Mouse (Mus musculus): ENCODE data around the gene Muc5ac. TPM values are rescaled to one million over a fixed set of nuclear protein-coding genes. Genes with fewer than 3 reads are reported as not detected.

Muc5ac gene
- not detected in 2 replicates for polyA plus RNA-seq (2015; fragmentation: Nextera tagmentation; extraction: Ambion mirVana)

GRCm38 (mm10) chr7:141788677-141789452 is at the start of gene Muc5ac:
TSS of gene Muc5ac (plus strand) at chr7:141788972.
- H3K4me2 ChIP-seq = no peak within 1 kb of the TSS
- H3K9me3 ChIP-seq = no peaks in the 10 kb centered on the region
- no peak within 1 kb of the TSS for H3K4me3 ChIP-seq
- H3K9ac ChIP-seq = no peak within 1 kb of the TSS
- H3K27me3 ChIP-seq = no peaks in the 10 kb centered on the region
- no peak for ATAC-seq (ENCODE audit: low FRiP score)
- WGBS = 88% methylated on average over 6 of the region's 6 CpGs
- H3K27ac ChIP-seq = no peak within 1 kb of the TSS
- H3K36me3 ChIP-seq = no peaks in the 10 kb centered on the region
- no peaks in the 10 kb centered on the region for H3K4me1 ChIP-seq (replicated peaks)

- WGBS = 90% methylated on average over 7 of the region's 7 CpGs
- 0 out of 2 replicates have a peak, but pooled peaks cover 5% of the 10 kb centered on the region for H3K27me3 ChIP-seq
- no peak overlapping the region for H3K27ac ChIP-seq
- no peak overlapping the region for H3K4me2 ChIP-seq
- no peak for ATAC-seq (ENCODE audit: low FRiP score)
- H3K36me3 ChIP-seq = no peaks in the 10 kb centered on the region
- no peak overlapping the region for H3K9ac ChIP-seq
- H3K4me1 ChIP-seq (replicated peaks) = no peaks in the 10 kb centered on the region
- no peak overlapping the region for H3K4me3 ChIP-seq
- H3K9me3 ChIP-seq = no peaks in the 10 kb centered on the region
Observed at GRCm38 (mm10) chr7:141747451-141748100, 41.2 kb upstream of the Muc5ac start.

- WGBS = 88% methylated on average over 6 of the region's 6 CpGs
- no peak for ATAC-seq (ENCODE audit: low FRiP score)
Observed at GRCm38 (mm10) chr7:141752513-141752912, 36.3 kb upstream of the Muc5ac start.

GRCm38 (mm10) chr7:141755831-141756230 is 32.9 kb upstream of the Muc5ac start:
- H3K4me3 ChIP-seq = no peak overlapping the region
- no peak for ATAC-seq (ENCODE audit: low FRiP score)
- WGBS = 54% methylated on average over 4 of the region's 4 CpGs
- H3K36me3 ChIP-seq = no peaks in the 10 kb centered on the region
- peaks cover 5% of the 10 kb centered on the region; the same call in 1 of the 2 replicates for H3K9me3 ChIP-seq
- H3K27ac ChIP-seq = no peak overlapping the region
- H3K9ac ChIP-seq = no peak overlapping the region
- H3K27me3 ChIP-seq = peaks cover 6% of the 10 kb centered on the region; the same call in 1 of the 2 replicates
- no peaks in the 10 kb centered on the region for H3K4me1 ChIP-seq (replicated peaks)
- H3K4me2 ChIP-seq = no peak overlapping the region

More at GRCm38 (mm10) chr7:141752513-141752912, 36.3 kb upstream of the Muc5ac start:
- Histone ChIP-seq H3K27me3 (peaks cover 12% of the 10 kb centered on the region; the same call in 1 of the 2 replicates), H3K9me3 (no peaks in the 10 kb centered on the region), H3K4me2 (no peak overlapping the region), H3K27ac (no peak overlapping the region), H3K4me3 (no peak overlapping the region), H3K4me1 (replicated peaks) (no peaks in the 10 kb centered on the region), H3K9ac (no peak overlapping the region), H3K36me3 (no peaks in the 10 kb centered on the region)

GRCm38 (mm10) chr7:141758291-141758690 is 30.5 kb upstream of the Muc5ac start:
- no peaks in the 10 kb centered on the region for H3K36me3 ChIP-seq
- H3K9me3 ChIP-seq = peaks cover 5% of the 10 kb centered on the region; the same call in 1 of the 2 replicates
- H3K9ac ChIP-seq = no peak overlapping the region
- H3K4me2 ChIP-seq = no peak overlapping the region
- H3K27me3 ChIP-seq = peaks cover 6% of the 10 kb centered on the region; the same call in 1 of the 2 replicates
- H3K27ac ChIP-seq = no peak overlapping the region
- H3K4me1 ChIP-seq (replicated peaks) = no peaks in the 10 kb centered on the region
- no peak overlapping the region for H3K4me3 ChIP-seq
- 75% methylated on average over 4 of the region's 4 CpGs for WGBS
- no peak for ATAC-seq (ENCODE audit: low FRiP score)

GRCm38 (mm10) chr7:141770521-141770920 is 18.3 kb upstream of the Muc5ac start:
- no peaks in the 10 kb centered on the region for H3K9me3 ChIP-seq
- H3K4me1 ChIP-seq (replicated peaks) = peaks cover 19% of the 10 kb centered on the region
- no peak overlapping the region for H3K4me3 ChIP-seq
- H3K4me2 ChIP-seq = no peak overlapping the region
- no peak for ATAC-seq (ENCODE audit: low FRiP score)
- H3K9ac ChIP-seq = no peak overlapping the region
- no peaks in the 10 kb centered on the region for H3K27me3 ChIP-seq
- H3K36me3 ChIP-seq = no peaks in the 10 kb centered on the region
- 83% methylated on average over 3 of the region's 3 CpGs for WGBS
- H3K27ac ChIP-seq = no peak overlapping the region

GRCm38 (mm10) chr7:141770988-141771387 is 17.8 kb upstream of the Muc5ac start:
- ATAC-seq (ENCODE audit: low FRiP score) = no peak
- no peaks in the 10 kb centered on the region for H3K36me3 ChIP-seq
- 86% methylated on average over 8 of the region's 8 CpGs for WGBS
- H3K4me3 ChIP-seq = no peak overlapping the region
- H3K4me1 ChIP-seq (replicated peaks) = peaks cover 19% of the 10 kb centered on the region
- H3K27ac ChIP-seq = no peak overlapping the region
- H3K4me2 ChIP-seq = no peak overlapping the region
- H3K9ac ChIP-seq = no peak overlapping the region
- no peaks in the 10 kb centered on the region for H3K27me3 ChIP-seq
- H3K9me3 ChIP-seq = no peaks in the 10 kb centered on the region

GRCm38 (mm10) chr7:141772058-141772557 is 16.7 kb upstream of the Muc5ac start:
- no peaks in the 10 kb centered on the region for H3K27me3 ChIP-seq
- 0 out of 2 replicates have a peak, but pooled peaks cover 5% of the 10 kb centered on the region for H3K9me3 ChIP-seq
- H3K27ac ChIP-seq = no peak overlapping the region
- no peak for ATAC-seq (ENCODE audit: low FRiP score)
- H3K4me1 ChIP-seq (replicated peaks) = peaks cover 19% of the 10 kb centered on the region
- H3K4me3 ChIP-seq = no peak overlapping the region
- H3K9ac ChIP-seq = no peak overlapping the region
- 64% methylated on average over 1 of the region's 1 CpGs for WGBS
- no peaks in the 10 kb centered on the region for H3K36me3 ChIP-seq
- no peak overlapping the region for H3K4me2 ChIP-seq

- no peak overlapping the region for H3K9ac ChIP-seq
- no peaks in the 10 kb centered on the region for H3K36me3 ChIP-seq
- 0 out of 2 replicates have a peak, but pooled peaks cover 5% of the 10 kb centered on the region for H3K9me3 ChIP-seq
- no peak overlapping the region for H3K4me3 ChIP-seq
- peaks cover 19% of the 10 kb centered on the region for H3K4me1 ChIP-seq (replicated peaks)
- WGBS = 92% methylated on average over 2 of the region's 2 CpGs
- no peak overlapping the region for H3K27ac ChIP-seq
- no peaks in the 10 kb centered on the region for H3K27me3 ChIP-seq
- H3K4me2 ChIP-seq = no peak overlapping the region
- no peak for ATAC-seq (ENCODE audit: low FRiP score)
Observed at GRCm38 (mm10) chr7:141774855-141775254, 13.9 kb upstream of the Muc5ac start.

GRCm38 (mm10) chr7:141776199-141776598 is 12.6 kb upstream of the Muc5ac start:
- 92% methylated on average over 5 of the region's 5 CpGs for WGBS
- H3K4me1 ChIP-seq (replicated peaks) = peaks cover 17% of the 10 kb centered on the region
- H3K27ac ChIP-seq = no peak overlapping the region
- H3K9me3 ChIP-seq = 0 out of 2 replicates have a peak, but pooled peaks cover 5% of the 10 kb centered on the region
- no peak for ATAC-seq (ENCODE audit: low FRiP score)
- H3K4me2 ChIP-seq = no peak overlapping the region
- H3K36me3 ChIP-seq = no peaks in the 10 kb centered on the region
- no peak overlapping the region for H3K9ac ChIP-seq
- no peaks in the 10 kb centered on the region for H3K27me3 ChIP-seq
- H3K4me3 ChIP-seq = no peak overlapping the region

- no peak overlapping the region for H3K9ac ChIP-seq
- H3K9me3 ChIP-seq = no peaks in the 10 kb centered on the region; the same call in 1 of the 2 replicates
- H3K4me1 ChIP-seq (replicated peaks) = no peaks in the 10 kb centered on the region
- 97% methylated on average over 1 of the region's 1 CpGs for WGBS
- no peaks in the 10 kb centered on the region for H3K36me3 ChIP-seq
- no peak overlapping the region for H3K4me2 ChIP-seq
- no peak overlapping the region for H3K27ac ChIP-seq
- no peak for ATAC-seq (ENCODE audit: low FRiP score)
- H3K27me3 ChIP-seq = no peaks in the 10 kb centered on the region
- no peak overlapping the region for H3K4me3 ChIP-seq
Observed at GRCm38 (mm10) chr7:141794251-141794650, 5.5 kb downstream of the Muc5ac start.

GRCm38 (mm10) chr7:141803206-141803605 is 14.4 kb downstream of the Muc5ac start:
- no peak overlapping the region for H3K27ac ChIP-seq
- H3K36me3 ChIP-seq = no peaks in the 10 kb centered on the region
- no peaks in the 10 kb centered on the region for H3K9me3 ChIP-seq
- H3K4me3 ChIP-seq = no peak overlapping the region
- no peak for ATAC-seq (ENCODE audit: low FRiP score)
- H3K4me1 ChIP-seq (replicated peaks) = no peaks in the 10 kb centered on the region
- WGBS = 95% methylated on average over 7 of the region's 7 CpGs
- H3K27me3 ChIP-seq = no peaks in the 10 kb centered on the region
- H3K9ac ChIP-seq = no peak overlapping the region
- H3K4me2 ChIP-seq = no peak overlapping the region

Measured in hindbrain, embryonic 13.5 days (tissue).